Mouse (Mus musculus): Measurements from ENCODE around the gene C1ql4. TPM values are rescaled to one million over a fixed set of nuclear protein-coding genes. Genes with fewer than 3 reads are reported as not detected.
A peak's percentile ranks its signal among the peaks of the same experiment; 100 is the strongest.
"Not testable (repeated sequence)": the region's sequence is repeated elsewhere in the genome, so short reads cannot be mapped to it uniquely, and the experiment has no call there.

Gene C1ql4
- total RNA-seq, 2 experiments from 2014 or later: 0.44 TPM; not detected in 1

DNA sequence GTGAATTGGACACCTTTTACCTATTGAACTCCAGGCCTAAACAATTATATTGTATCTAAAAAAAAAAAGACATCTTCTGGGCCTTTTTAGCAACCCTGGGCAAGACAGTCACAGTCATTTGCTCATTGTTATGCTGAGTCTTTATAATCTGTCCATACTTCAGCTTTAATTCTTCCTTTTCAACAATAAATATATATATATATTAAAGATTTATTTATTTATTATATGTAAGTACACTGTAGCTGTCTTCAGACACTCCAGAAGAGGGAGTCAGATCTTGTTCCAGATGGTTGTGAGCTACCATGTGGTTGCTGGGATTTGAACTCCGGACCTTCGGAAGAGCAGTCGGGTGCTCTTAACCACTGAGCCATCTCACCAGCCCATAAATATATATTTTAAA lies 11.6 kb downstream of the C1ql4 start:
- not testable (repeated sequence) for DNase-seq (ENCODE audit: low spot score in 2 of 2)

- DNase-seq (ENCODE audit: low spot score in 2 of 2): peak; percentile 98 to 99
These were observed 12.8 kb downstream of the C1ql4 start for GRCm38 (mm10) chr15:99074600-99075333.

DNA sequence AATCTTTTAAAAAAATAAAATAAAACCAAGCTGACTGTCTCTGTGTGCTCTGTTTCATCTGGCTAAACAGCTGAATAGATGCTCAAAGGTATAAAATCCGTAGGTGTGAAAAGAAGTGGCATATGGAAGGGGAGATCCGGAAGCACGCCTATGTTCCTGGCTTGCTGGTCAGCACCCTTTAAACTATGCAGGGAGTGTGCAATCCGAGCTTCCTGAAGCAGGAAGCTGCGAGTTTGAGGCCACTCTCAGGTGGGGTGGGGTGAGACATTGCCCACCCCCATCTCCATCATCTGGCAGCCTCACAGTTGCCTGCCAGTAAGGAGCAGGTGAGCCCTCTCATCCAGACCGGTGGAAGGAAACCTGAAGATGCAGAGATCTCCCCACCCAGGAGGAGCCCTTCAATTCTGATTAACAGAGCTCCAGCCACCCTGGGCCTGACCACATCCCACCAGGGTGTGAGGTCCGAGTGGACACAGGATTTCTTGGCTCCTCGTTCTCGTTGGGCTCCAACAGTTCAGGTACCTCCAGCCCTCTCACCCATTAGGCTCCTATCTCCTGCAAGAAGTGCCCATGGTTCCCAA lies 13.5 kb downstream of the C1ql4 start, which contains the start of gene Troap:
Troap (plus strand) TSS at position 557 of the 581 bp plus-strand sequence.
- no peak for DNase-seq (ENCODE audit: low spot score in 2 of 2)

GRCm38 (mm10) chr15:99071988-99072387 lies 15.6 kb downstream of the C1ql4 start:
- DNase-seq (ENCODE audit: low spot score in 2 of 2): no peak

DNA sequence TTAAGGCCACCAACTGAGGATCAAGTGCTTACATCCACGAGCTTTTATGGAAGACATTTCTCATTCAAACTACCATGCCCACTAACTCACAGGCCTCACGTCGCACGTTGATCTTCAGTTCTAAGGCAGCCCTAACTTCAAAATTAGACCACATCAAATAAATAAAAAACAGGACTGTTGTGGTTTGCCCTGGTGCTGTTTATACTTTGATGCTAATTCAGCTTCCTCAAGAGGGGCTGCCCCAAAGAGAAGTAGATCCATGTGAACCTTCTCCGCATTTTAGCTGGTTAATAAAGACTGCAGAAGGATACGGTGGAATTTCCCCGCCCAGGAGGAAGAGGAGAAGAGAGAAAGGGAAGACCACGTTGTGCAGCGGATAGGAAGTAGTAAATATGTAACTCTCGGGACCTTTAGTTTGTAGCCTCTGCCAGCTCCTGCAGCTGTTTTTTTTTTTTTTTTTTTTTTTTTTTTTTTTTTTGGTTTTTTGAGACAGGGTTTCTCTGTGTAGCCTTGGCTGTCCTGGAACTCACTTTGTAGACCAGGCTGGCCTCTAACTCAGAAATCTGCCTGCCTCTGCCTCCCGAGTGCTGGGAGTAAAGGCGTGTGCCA lies 22.0 kb downstream of the C1ql4 start:
- no peak for DNase-seq (ENCODE audit: low spot score in 2 of 2)

DNA sequence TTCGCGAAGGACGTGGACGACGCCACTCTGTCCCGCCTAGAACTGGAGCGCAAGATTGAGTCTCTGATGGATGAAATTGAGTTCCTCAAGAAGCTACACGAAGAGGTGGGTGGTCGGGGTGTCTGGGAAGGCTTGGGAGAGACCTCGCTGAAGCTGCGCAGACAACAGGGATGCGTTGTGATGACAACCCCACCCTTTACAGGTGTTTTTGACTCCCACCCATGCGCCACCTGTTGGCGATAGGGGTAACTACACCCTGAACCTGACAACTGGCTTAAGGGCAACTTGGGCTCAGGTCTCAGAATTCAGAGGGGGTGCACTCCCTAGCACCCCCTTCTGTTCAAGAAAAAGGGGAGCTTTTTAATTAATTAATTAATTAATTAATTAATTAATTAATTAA lies 31.3 kb downstream of the C1ql4 start:
- DNase-seq (ENCODE audit: low spot score in 2 of 2): no peak

DNA sequence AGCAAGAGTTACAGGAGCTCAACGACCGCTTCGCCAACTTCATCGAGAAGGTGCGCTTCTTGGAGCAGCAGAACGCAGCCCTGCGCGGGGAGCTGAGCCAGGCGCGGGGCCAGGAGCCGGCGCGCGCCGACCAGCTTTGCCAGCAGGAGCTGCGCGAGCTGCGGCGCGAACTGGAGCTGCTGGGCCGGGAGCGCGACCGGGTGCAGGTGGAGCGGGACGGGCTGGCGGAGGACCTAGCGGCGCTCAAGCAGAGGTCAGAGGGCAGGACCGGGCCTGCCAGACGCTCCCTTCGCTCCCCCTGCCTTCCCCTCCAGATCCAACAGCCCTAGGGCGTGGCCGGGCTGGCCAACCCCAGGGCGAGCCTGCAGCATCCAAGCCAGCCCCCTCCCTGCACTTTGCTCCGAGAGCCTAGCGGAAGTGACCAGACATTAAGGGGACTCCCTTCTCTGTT lies 32.1 kb downstream of the C1ql4 start:
- no peak for DNase-seq (ENCODE audit: low spot score in 2 of 2)

- no peak for DNase-seq (ENCODE audit: low spot score in 2 of 2)
These were observed 32.6 kb downstream of the C1ql4 start, which contains the start of gene Prph for GRCm38 (mm10) chr15:99055040-99055439. TSS of gene Prph (plus strand) at chr15:99055174.

- no peak for DNase-seq (ENCODE audit: low spot score in 2 of 2)
These were observed 34.2 kb downstream of the C1ql4 start for GRCm38 (mm10) chr15:99053373-99053772.

DNA sequence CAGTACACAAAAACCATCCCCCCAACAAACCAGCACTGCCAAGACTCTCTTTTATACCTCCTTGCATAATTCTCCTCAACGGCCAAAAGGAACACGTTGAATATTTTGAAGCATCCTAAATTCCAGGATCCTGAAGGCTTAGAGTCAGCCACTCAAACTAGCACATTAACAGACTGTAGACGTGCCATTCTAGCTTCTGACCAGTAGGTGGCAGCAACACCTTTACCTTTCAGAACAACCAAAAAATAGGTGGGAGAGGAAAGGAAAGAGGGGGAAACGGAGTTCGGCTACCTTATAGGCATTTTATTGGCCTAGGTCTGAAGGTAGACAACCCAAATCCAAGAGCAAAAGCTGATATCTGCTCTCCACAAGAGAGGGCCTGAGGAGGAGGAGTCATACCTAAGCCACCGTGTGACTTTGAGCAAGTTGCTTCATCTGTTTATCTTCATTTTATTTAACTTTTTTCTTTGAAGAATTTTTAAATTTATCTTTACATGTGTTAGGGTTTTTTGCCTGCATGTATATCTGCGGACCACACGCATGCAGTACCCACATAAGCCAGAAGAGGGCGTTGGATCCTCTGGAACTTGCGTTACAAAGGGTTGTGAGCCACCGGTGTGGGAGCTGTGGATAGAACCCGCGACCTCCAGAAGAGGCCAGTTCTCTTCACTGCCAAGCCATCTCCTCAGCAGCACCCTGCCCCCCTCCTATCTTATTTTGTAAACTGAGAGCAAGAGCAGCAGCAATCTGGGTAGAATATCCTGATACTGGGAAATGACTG lies 38.0 kb downstream of the C1ql4 start:
- DNase-seq (ENCODE audit: low spot score in 2 of 2): peak; percentile 64 to 71

GRCm38 (mm10) chr15:99045734-99046133 lies 41.9 kb downstream of the C1ql4 start:
- not testable (repeated sequence) for DNase-seq (ENCODE audit: low spot score in 2 of 2)

DNA sequence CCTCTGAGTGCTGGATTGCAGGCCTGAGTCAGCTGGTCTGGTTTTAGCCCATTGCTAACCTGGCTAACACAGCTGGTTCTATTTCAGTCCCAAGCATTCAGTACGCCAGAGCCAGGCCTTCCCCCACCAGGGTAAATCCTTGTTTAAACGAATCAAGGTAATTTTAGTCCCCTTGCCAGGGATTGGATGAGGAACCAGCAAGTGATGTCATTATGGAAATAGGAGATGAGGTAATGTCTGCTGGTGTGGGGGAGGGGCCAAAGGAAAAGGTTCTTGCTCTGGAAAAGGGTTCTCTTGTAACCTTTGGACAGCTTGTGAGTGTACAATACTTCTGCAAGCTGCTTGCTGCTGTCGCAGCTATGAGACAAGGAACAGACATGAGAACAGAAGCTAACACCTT lies 42.8 kb downstream of the C1ql4 start:
- no peak for DNase-seq (ENCODE audit: low spot score in 2 of 2)

DNA sequence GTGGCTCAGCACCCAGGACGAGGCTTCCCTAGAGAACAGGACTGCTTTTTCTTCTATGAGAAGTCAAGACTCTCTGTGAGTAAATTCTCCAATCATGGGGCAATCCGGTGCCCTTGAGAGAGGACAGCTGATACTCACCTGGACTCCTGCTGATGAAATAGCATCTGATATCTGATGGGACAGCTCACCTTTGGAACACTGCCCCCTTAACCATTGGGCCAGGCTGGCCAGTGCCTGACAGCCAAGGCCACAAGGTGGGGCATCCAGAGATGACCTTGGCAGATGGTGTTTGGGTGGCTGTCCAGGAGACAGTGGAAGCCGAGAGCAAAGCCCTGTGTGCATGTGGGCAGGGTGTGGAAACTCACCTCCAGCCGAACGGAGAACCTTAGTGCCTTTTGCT lies 45.3 kb downstream of the C1ql4 start:
- no peak for DNase-seq (ENCODE audit: low spot score in 2 of 2)

- DNase-seq (ENCODE audit: low spot score in 2 of 2): no peak
These were observed 46.4 kb downstream of the C1ql4 start for GRCm38 (mm10) chr15:99040920-99041856.

- DNase-seq (ENCODE audit: low spot score in 2 of 2): no peak
These were observed 47.4 kb downstream of the C1ql4 start for GRCm38 (mm10) chr15:99039996-99040919.

GRCm38 (mm10) chr15:99039306-99039705 lies 48.3 kb downstream of the C1ql4 start:
- no peak for DNase-seq (ENCODE audit: low spot score in 2 of 2)

DNA sequence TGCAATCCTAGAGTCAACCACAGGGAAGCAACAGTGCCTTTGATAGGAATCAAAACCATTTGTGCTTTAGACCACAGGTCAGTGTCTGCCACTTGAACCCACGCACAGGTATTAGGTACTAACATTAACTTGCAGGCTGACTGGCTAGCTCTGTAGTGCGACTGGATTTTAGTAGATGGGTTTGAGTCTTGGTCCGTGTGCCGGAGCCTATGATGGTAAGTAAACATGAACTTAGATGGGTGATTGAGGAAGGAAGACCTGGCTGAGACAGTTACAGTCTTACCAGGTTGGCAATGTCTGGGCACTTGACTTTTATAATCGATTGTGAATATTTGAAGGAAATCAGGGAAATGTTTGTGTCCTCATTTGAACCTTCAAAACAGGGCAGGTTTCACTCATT lies 48.8 kb downstream of the C1ql4 start:
- no peak for DNase-seq (ENCODE audit: low spot score in 2 of 2)

- DNase-seq (ENCODE audit: low spot score in 2 of 2): no peak
These were observed 49.6 kb downstream of the C1ql4 start for GRCm38 (mm10) chr15:99038025-99038424.

DNA sequence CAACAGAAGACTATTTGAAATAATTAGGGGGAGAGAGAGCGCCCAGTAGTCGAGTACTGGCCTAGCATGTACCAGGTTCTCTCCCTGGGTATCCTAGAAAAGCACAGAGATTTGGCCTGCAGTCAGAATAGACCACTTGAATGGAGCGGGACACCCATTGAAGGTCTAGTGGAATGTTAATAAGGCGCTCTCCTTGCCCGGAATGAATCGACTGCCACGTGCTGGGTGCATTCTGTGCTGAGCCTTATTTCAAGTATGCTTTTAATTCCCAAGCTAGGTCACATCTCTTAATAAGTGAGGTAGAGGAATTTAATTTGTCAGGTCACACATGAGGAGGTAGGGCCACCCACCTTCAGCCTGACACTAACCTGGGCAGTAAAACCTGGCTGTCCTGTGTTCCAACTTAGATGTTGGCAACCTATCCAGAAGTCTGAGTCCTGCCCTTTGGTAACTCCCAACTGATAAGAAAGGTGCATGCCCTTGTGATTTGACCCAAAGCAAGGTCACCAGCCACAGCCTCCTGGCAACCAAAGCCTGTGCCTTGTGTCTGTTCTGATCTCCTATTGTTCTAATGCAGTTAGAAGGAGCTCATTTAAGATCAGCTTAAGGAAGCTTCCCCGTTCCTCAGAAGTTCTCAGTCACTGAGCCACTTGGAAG lies 51.2 kb downstream of the C1ql4 start:
- no peak for DNase-seq (ENCODE audit: low spot score in 2 of 2)

Measured in layer of hippocampus, postnatal 14 days (tissue).